Mouse (Mus musculus) lung, postnatal 0 days (tissue): ENCODE measurements at regions not wholly inside any gene's neighbourhood (a gene's known extent, or its start where the extent isn't known, plus 50 kb on each side); places are given as distances from the start of the nearest gene placed in this dataset.

Experiments used
- CTCF ChIP-seq: IDR thresholded peaks from 2 replicates; pipeline ENCODE4 v1.5.1; 2016; ENCODE audit warnings: antibody characterized with exemption, mild to moderate bottlenecking
- EP300 ChIP-seq: IDR thresholded peaks from 2 replicates; pipeline ENCODE4 v1.6.1; 2016; ENCODE audit warnings: antibody characterized with exemption, mild to moderate bottlenecking, control low read depth

- TF ChIP-seq CTCF, result no peak
- TF ChIP-seq EP300, result no peak
Observed at GRCm38 (mm10) chr19:59738541-59738940, 204.9 kb downstream of the Rab11fip2 start.
